Comparison of ENCODE assay signal across 8 mouse cellular contexts in the genomic region with DNA sequence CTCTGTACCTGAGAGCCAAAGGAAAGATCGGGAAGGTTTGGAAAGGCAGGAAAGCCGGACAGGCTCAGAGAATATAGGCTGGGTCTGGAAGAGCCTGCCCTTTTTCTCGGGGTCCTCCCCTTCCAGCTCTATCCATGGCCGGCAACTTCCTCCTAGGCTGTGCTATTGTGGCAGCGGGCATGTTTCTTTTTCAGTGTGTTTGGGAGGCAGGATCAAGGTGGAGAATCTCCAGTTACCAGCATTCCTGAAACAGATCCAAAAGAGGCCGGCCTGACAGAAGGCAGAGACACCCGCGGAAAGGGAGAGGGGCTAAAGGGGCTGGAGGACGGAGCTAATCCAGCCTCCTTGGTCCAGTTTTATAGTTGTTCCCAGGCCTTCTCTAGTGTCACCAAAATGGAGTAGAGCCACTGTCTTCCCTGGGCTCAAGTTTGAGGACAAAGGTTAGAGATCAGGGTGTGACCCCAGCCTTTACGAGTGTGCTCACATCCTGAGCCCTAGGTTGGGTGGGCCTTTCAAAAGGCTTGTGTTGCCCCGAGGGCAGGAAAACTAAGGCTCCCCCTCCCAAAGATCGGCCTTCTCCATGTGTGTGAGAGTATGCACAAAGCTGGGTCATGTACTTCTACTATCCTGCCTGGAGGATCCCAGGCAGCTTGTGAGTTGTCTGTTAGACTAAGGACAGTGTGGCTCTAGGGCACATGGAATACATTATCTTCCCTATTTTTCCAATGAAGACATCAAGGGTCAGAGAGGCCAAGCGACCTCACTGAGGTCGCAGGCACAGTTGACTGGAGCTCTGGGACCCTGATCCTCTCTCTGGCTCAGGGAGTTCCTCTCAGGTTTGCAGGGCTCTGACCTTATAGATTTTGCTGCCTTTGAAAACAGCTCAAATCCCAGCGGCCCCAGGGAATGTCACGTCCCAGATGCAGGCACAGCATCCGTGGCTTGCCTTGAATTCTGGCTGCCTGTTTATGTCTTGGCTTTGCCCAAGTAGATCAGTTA. TPM values are rescaled to one million over a fixed set of nuclear protein-coding genes. Genes with fewer than 3 reads are reported as not detected.
A peak's percentile ranks its signal among the peaks of the same experiment; 100 is the strongest.
DNase-seq lines count a peak whose midpoint lies in the region; ATAC-seq lines count a peak whose summit lies in the region.

No protein-coding gene starts in this region.

- no peaks in the 10 kb centered on the region for H3K27me3 ChIP-seq in lung, embryonic 16.5 days (ENCODE audit: control insufficient read depth, insufficient read depth, low read depth, low read length)
- no peaks in the 10 kb centered on the region for H3K27me3 ChIP-seq in heart, embryonic 12.5 days (replicated peaks)
- H3K27me3 ChIP-seq in limb, embryonic 13.5 days = no peaks in the 10 kb centered on the region
- H3K27me3 ChIP-seq in stomach, embryonic 16.5 days (ENCODE audit: control insufficient read depth, insufficient read depth, low read length) = no peaks in the 10 kb centered on the region

- H3K27ac ChIP-seq in lung, embryonic 16.5 days (ENCODE audit: low read length) = peak overlapping the region; percentile 89
- H3K27ac ChIP-seq in heart, embryonic 12.5 days (ENCODE audit: poor library complexity, severe bottlenecking) = peak overlapping the region; percentile 89
- peak overlapping the region; percentile 86 for H3K27ac ChIP-seq in limb, embryonic 13.5 days
- peak overlapping the region; percentile 91 for H3K27ac ChIP-seq in stomach, embryonic 16.5 days (ENCODE audit: low read length)

- peak overlapping the region; percentile 35; the same call in 1 of the 2 replicates for H3K4me3 ChIP-seq in lung, embryonic 16.5 days (ENCODE audit: low read length)
- peak overlapping the region; percentile 37; the same call in 1 of the 2 replicates for H3K4me3 ChIP-seq in heart, embryonic 12.5 days
- peak overlapping the region; percentile 26 for H3K4me3 ChIP-seq in limb, embryonic 13.5 days
- peak overlapping the region; percentile 28 for H3K4me3 ChIP-seq in stomach, embryonic 16.5 days (replicated peaks; ENCODE audit: low read length)

- no peaks in the 10 kb centered on the region for H3K9me3 ChIP-seq in lung, embryonic 16.5 days (ENCODE audit: control insufficient read depth, low read length)
- H3K9me3 ChIP-seq in heart, embryonic 12.5 days (replicated peaks) = no peaks in the 10 kb centered on the region
- H3K9me3 ChIP-seq in limb, embryonic 13.5 days = no peaks in the 10 kb centered on the region
- no peaks in the 10 kb centered on the region for H3K9me3 ChIP-seq in stomach, embryonic 16.5 days (replicated peaks; ENCODE audit: control insufficient read depth, low read length)

- intact Hi-C loops in left cerebral cortex, postnatal 4 days (cut with DNase I) = no loop called here

- peak; percentile 50; the same call in 1 of the 2 replicates for ATAC-seq in lung, embryonic 16.5 days (ENCODE audit: low read depth)
- ATAC-seq in heart, embryonic 12.5 days (ENCODE audit: insufficient number of reproducible peaks, low FRiP score) = peak; percentile 72
- ATAC-seq in limb, embryonic 13.5 days (ENCODE audit: low FRiP score, low read depth) = peak; percentile 62; the same call in 1 of the 2 replicates
- peak; percentile 61; the same call in 1 of the 2 replicates for ATAC-seq in stomach, embryonic 16.5 days (ENCODE audit: insufficient read depth, low FRiP score)

- H3K9ac ChIP-seq in lung, embryonic 16.5 days (ENCODE audit: low read length) = peak overlapping the region; percentile 53
- peak overlapping the region; percentile 67; the same call in 1 of the 2 replicates for H3K9ac ChIP-seq in heart, embryonic 12.5 days
- H3K9ac ChIP-seq in limb, embryonic 13.5 days = peak overlapping the region; percentile 60
- peak overlapping the region; percentile 68 for H3K9ac ChIP-seq in stomach, embryonic 16.5 days (ENCODE audit: low read length)

- H3K36me3 ChIP-seq in lung, embryonic 16.5 days (ENCODE audit: control insufficient read depth, insufficient read depth, low read length) = no peaks in the 10 kb centered on the region
- H3K36me3 ChIP-seq in heart, embryonic 12.5 days = no peaks in the 10 kb centered on the region
- H3K36me3 ChIP-seq in limb, embryonic 13.5 days = no peaks in the 10 kb centered on the region
- no peaks in the 10 kb centered on the region for H3K36me3 ChIP-seq in stomach, embryonic 16.5 days (ENCODE audit: control insufficient read depth, insufficient read depth, low read length)

- DNase-seq in lung, adult 18-20 months = no peak
- DNase-seq in spleen, postnatal 14 days (ENCODE audit: low spot score in 2 of 2) = no peak
- no peak for DNase-seq in B cell, adult 2 months
- no peak for DNase-seq in left cerebral cortex, postnatal 4 days

- H3K4me1 ChIP-seq in lung, embryonic 16.5 days (replicated peaks; ENCODE audit: control insufficient read depth, insufficient read depth, low read length) = peaks cover 16% of the 10 kb centered on the region
- peaks cover 33% of the 10 kb centered on the region for H3K4me1 ChIP-seq in heart, embryonic 12.5 days (replicated peaks)
- H3K4me1 ChIP-seq in limb, embryonic 13.5 days = peaks cover 31% of the 10 kb centered on the region
- peaks cover 23% of the 10 kb centered on the region for H3K4me1 ChIP-seq in stomach, embryonic 16.5 days (ENCODE audit: control insufficient read depth, insufficient read depth, low read length)

- 30% methylated on average over 17 of the region's 17 CpGs for WGBS in lung, embryonic 16.5 days
- 27% methylated on average over 17 of the region's 17 CpGs for WGBS in heart, embryonic 12.5 days
- WGBS in limb, embryonic 13.5 days = 16% methylated on average over 17 of the region's 17 CpGs
- WGBS in stomach, embryonic 16.5 days = 28% methylated on average over 17 of the region's 17 CpGs

- H3K4me2 ChIP-seq in lung, embryonic 16.5 days (ENCODE audit: low read depth, low read length) = peak overlapping the region; percentile 66
- peak overlapping the region; percentile 68 for H3K4me2 ChIP-seq in heart, embryonic 12.5 days
- H3K4me2 ChIP-seq in limb, embryonic 13.5 days (replicated peaks) = peak overlapping the region; percentile 58
- H3K4me2 ChIP-seq in stomach, embryonic 16.5 days (ENCODE audit: low read depth, low read length) = peak overlapping the region; percentile 53

RNA-seq across cellular contexts. Expression of a gene that starts 37.6 kb away (rescaled TPM):
- polyA plus RNA-seq in lung, embryonic 16.5 days (2015; fragmentation: Nextera tagmentation; extraction: Ambion mirVana) = 39.1 and 41.9 TPM in 2 replicates
- polyA plus RNA-seq in heart, embryonic 12.5 days (2016; fragmentation: Nextera tagmentation; extraction: Ambion mirVana) = 87.6 and 97.4 TPM in 2 replicates
- 78.4 and 83.1 TPM in 2 replicates for polyA plus RNA-seq in limb, embryonic 13.5 days (2015; fragmentation: Nextera tagmentation; extraction: Ambion mirVana)
- polyA plus RNA-seq in stomach, embryonic 16.5 days (2015; fragmentation: Nextera tagmentation; extraction: Ambion mirVana) = 55.7 and 63.6 TPM in 2 replicates
- 100 to 1,000 TPM; 418 to 432 TPM for total RNA-seq in left cerebral cortex, postnatal 4 days (2021)

RNA-seq across cellular contexts. Expression of a gene that starts 54.5 kb away (rescaled TPM):
- polyA plus RNA-seq in lung, embryonic 16.5 days (2015; fragmentation: Nextera tagmentation; extraction: Ambion mirVana) = 0.10 and 0.11 TPM in 2 replicates
- 0.19 TPM in 1 of 2 replicates, not detected in the other for polyA plus RNA-seq in heart, embryonic 12.5 days (2016; fragmentation: Nextera tagmentation; extraction: Ambion mirVana)
- polyA plus RNA-seq in limb, embryonic 13.5 days (2015; fragmentation: Nextera tagmentation; extraction: Ambion mirVana) = not detected in 2 replicates
- 9.0 and 17.9 TPM in 2 replicates for polyA plus RNA-seq in stomach, embryonic 16.5 days (2015; fragmentation: Nextera tagmentation; extraction: Ambion mirVana)
- not detected for total RNA-seq in left cerebral cortex, postnatal 4 days (2021)
